Mouse (Mus musculus): ENCODE data around the gene Olfr822.
"Not testable (repeated sequence)": the region's sequence is repeated elsewhere in the genome, so short reads cannot be mapped to it uniquely, and the experiment has no call there.

Olfr822 gene

DNA sequence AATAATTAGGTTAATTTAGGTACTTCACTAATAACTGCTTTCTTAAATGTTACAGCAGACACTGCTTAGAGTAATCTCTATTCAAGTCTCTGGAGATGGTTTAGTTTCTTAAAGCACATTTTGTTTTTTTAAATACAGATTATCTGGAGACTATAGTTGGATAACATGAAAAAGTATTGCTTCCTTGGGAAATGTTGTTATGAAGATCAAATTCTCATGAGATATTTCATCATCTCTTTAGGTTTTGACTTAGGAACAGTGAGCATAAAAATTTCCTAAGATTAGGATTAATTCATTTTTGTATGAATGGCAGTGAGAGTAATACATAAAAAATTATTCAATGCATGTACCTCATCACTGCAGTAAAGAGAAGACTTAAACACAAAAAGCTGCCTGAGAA lies at the start of gene Olfr822:
TSS of gene Olfr822 (plus strand) at position 301 of the 400 bp plus-strand sequence.
- no peak for DNase-seq (ENCODE audit: extremely low read depth, low read depth)

DNA sequence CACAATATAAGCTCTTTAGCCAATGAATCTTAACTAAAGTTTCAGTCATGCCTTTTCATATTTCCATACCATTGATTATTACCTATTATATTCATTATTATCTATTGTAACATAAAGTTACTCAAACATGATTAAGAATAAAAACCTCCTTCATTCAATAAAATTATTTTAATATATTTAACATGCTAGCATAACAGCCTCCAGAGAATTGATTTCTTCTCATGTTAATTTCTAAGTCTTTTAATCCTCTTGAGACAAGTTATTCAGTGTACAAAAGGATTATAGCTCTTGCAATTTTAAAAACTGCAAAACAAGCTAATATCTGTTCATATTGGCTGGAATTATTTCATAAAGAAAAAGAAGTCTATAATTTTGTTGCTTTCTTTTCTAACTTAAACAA lies 41.0 kb upstream of the Olfr822 start, which contains the start of gene Olfr821:
TSS of gene Olfr821 (plus strand) at position 301 of the 400 bp plus-strand sequence.
- DNase-seq (ENCODE audit: extremely low read depth, low read depth), result no peak

DNA sequence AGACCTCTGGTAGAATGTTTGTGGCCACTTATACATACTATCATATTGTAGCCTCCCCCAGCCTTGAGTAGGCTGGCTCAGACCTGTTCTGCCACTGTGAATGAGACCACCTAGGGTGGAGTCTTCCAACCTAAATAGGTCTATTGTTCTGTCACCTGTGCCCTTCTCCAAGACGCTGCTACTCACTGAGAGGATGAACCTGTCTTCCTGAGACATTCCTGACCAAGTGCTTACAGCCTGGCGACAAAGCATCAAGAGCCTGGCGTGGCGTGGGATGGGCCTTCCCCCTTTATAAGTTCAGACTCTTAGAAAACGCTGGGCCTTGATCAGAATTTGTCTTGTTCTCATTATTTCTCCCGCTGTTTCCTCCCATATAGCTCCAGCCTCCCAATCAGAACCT lies 33.9 kb upstream of the Olfr822 start:
- DNase-seq (ENCODE audit: extremely low read depth, low read depth), result no peak

DNA sequence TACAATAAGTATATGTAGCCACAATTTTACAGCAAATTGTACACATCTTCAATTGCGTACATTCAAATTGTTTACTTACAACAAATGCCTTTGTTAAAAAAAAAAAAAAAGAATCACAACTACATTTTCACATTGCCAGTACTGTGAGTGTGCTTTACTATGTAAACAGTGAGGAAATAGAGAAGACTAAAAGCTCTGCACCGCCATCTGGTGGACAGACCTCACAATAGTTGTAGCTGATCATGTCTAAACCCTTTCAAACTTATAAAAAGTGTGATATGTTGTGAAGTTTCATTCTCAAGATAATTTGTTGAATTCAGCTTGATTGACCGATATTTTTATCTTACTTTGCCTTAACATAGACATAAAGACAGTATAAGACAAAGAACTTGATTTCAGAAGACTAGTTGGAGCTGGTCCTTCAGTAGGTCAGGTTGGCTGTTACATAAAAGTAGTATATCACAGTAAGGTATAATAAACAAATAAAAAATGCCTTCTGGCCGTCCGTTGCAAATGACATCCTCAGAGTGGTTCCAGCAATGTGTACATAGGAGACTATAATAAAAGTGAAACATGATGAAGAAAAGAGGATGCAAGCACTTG lies 21.9 kb downstream of the Olfr822 start:
- DNase-seq (ENCODE audit: extremely low read depth, low read depth), result peak; percentile 37

- peak; percentile 19 for DNase-seq (ENCODE audit: extremely low read depth, low read depth)
Observed at GRCm38 (mm10) chr10:130096104-130096503, 25.1 kb downstream of the Olfr822 start.

- not testable (repeated sequence) for DNase-seq (ENCODE audit: extremely low read depth, low read depth)
Observed at GRCm38 (mm10) chr10:130115283-130115682, 44.3 kb downstream of the Olfr822 start, which contains the start of gene Olfr823. TSS of gene Olfr823 (minus strand) at chr10:130115383.

DNA sequence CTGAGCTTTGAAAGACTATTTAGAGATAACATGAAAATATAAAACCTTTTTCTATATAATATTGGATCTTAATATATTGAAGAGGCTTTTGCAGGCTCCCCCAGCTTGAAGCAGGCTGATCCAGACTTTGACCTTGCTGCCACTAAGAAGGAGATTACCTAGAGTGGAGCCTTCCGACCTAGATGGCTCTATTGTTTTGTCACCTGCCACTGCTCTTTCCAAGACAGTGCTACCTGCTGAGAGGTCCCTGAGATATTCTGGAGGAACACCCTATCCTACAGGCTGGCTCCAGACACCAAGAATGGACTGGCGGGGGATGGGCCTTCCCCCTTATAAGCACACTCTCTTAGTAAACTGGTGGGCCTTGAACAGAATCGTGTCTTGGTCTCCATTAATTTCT lies 45.0 kb downstream of the Olfr822 start:
- not testable (repeated sequence) for DNase-seq (ENCODE audit: extremely low read depth, low read depth)
